Mouse (Mus musculus) forebrain, embryonic 11.5 days (tissue): ENCODE measurements around the gene Flvcr1. TPM values are rescaled to one million over a fixed set of nuclear protein-coding genes. Genes with fewer than 3 reads are reported as not detected.
A peak's percentile ranks its signal among the peaks of the same experiment; 100 is the strongest.

Experiments used
- ATAC-seq: fragments of 200-750 bp; cut with Nextera tagmentation; replicated peaks from 2 replicates; pipeline ENCODE4 v1.8.0; 2017; ENCODE audit warnings: moderate TSS enrichment; ENCODE audit not compliant: low FRiP score
- DNase-seq: peaks from one replicate; pipeline ENCODE4 v3.0.0-alpha.2; 2017; ENCODE audit warnings: low spot score
- H3K27ac ChIP-seq: fragments of 300-500 bp; sonication (generic); 2 replicates; pipeline ENCODE4 v1.5.1; 2014; ENCODE audit warnings: low read depth, low read length
- H3K27me3 ChIP-seq: fragments of 300-500 bp; sonication (generic); 2 replicates; pipeline ENCODE4 v1.6.1; 2014; ENCODE audit warnings: mild to moderate bottlenecking, low read length, mixed read lengths; ENCODE audit not compliant: control insufficient read depth, insufficient read depth
- H3K36me3 ChIP-seq: fragments of 300-500 bp; sonication (generic); 2 replicates; pipeline ENCODE4 v1.6.1; 2014; ENCODE audit warnings: mild to moderate bottlenecking, low read length, moderate library complexity, mixed read lengths; ENCODE audit not compliant: control insufficient read depth, insufficient read depth
- H3K4me1 ChIP-seq: fragments of 300-500 bp; sonication (generic); replicated peaks from 2 replicates; pipeline ENCODE4 v1.6.1; 2014; ENCODE audit warnings: low read length, mixed read lengths; ENCODE audit not compliant: control insufficient read depth, insufficient read depth
- H3K4me2 ChIP-seq: fragments of 300-500 bp; sonication (generic); 2 replicates; pipeline ENCODE4 v1.6.1; 2014; ENCODE audit warnings: low read depth, mild to moderate bottlenecking, low read length, moderate library complexity, mixed read lengths; ENCODE audit not compliant: severe bottlenecking
- H3K4me3 ChIP-seq: fragments of 300-500 bp; sonication (generic); 2 replicates; pipeline ENCODE4 v1.5.1; 2014; ENCODE audit warnings: low read depth, low read length
- H3K9ac ChIP-seq: fragments of 300-500 bp; sonication (generic); 2 replicates; pipeline ENCODE4 v1.6.1; 2014; ENCODE audit warnings: low read length
- H3K9me3 ChIP-seq: fragments of 300-500 bp; sonication (generic); 2 replicates; pipeline ENCODE4 v1.6.1; 2016; ENCODE audit warnings: low read length, mixed read lengths; ENCODE audit not compliant: control insufficient read depth
- WGBS: fragments of 180-500 bp; shearing (Covaris S2); extraction: QIAGEN DNeasy Blood & Tissue Kit; methylation state at CpG from one replicate; pipeline ENCODE4 v1.1.7; 2014; 5-methylcytosine and 5-hydroxymethylcytosine counted together
- polyA plus RNA-seq: library from polyadenylated mRNA; unstranded; fragments of >200 nt; fragmentation: Nextera tagmentation; extraction: Ambion mirVana; gene quantifications from 2 replicates; pipeline ENCODE4 v1.2.1, GENCODE M21; 2014

Flvcr1 gene
- polyA plus RNA-seq: 12.3 and 14.0 TPM in 2 replicates

DNA sequence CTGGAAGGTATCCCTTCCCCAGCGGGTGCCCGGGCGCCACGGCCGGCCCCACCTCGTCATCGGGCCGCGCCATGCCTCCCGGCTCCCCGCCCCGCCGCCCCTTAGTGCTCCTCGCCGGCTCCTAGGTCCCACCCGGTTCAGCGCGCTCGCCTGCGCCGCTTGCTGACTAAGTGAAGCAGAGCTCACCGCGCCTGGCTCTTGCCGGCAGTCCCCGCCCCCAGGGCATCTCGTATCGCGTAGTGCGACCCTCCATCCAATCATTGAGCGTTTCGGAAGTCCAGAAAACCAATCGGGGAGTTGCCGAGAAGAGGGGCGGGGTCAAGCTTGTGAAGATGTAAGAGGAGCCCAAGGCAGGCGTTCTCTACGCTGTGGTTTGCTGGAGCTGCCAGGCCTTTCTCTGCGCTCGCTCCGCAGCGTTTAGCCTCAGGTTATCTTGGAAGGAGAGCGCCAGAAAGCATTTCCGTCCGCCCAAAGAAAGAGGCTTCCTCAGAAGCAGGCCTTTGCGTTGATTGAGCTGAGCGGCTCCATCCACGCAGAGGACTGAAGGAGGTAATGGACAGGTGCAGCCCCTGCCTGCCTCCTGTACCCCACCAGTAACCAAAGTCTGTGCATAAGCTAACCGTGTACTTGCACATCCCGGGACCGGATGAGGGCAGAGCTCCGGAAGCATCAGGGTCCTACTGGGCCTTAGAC is at the start of gene Flvcr1:
Flvcr1 (minus strand) TSS at position 138 of the 693 bp plus-strand sequence.
- Histone ChIP-seq H3K36me3 (no peaks in the 10 kb centered on the region), H3K9me3 (no peaks in the 10 kb centered on the region), H3K9ac (peak within 1 kb of the TSS; percentile 89), H3K27me3 (no peaks in the 10 kb centered on the region), H3K27ac (peak within 1 kb of the TSS; percentile 91), H3K4me1 (peaks cover 5% of the 10 kb centered on the region; the same call in 1 of the 2 replicates), H3K4me3 (peak within 1 kb of the TSS; percentile 71), H3K4me2 (peak within 1 kb of the TSS; percentile 98)
- DNase-seq (peak; percentile 99), ATAC-seq (peak; percentile 99)
- WGBS: under 1% methylated on average over 50 of the region's 50 CpGs

DNA sequence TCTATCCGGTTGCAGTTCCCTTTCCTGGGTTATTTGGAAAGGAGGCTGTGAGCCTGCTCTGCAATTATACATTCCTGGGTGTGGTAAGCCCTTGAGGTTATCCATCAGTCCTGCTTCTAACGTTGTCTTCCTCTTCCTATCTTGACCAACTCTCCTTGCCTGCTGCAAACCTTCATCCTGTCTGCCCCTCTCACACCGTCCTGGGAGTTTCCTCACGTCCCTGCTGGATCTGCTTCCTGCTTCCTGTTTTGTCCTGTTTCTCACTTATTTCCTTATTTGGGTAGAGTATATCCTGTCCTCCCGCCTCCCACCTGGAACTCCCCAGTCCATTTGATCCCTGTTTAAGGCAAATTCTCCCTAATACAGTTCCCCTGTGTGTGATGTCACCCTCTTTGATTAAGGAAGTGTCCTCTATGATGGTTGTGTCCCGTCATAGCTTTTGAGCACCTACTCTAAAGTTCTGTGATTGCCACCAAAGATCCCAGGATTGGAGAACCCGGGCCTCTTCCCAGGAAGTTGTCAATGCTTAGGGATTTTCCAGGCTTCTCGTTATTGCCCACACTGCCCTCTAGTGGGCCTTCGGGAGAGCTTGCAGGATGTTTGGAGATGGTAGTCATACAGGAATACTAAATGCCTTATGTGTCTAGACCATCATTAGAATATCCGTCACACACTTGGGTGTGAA is 49.4 kb upstream of the Flvcr1 start:
- Histone ChIP-seq H3K4me1 (no peaks in the 10 kb centered on the region), H3K4me3 (no peak overlapping the region), H3K9ac (no peak overlapping the region), H3K27me3 (no peaks in the 10 kb centered on the region), H3K36me3 (peaks cover 9% of the 10 kb centered on the region; the same call in 1 of the 2 replicates), H3K4me2 (no peak overlapping the region; the same call in 1 of the 2 replicates), H3K9me3 (no peaks in the 10 kb centered on the region), H3K27ac (no peak overlapping the region)
- 72% methylated on average over 10 of the region's 10 CpGs for WGBS
- ATAC-seq (no peak), DNase-seq (peak; percentile 66)

- 92% methylated on average over 4 of the region's 4 CpGs for WGBS
- Histone ChIP-seq H3K4me3 (no peak overlapping the region), H3K27ac (no peak overlapping the region), H3K4me1 (no peaks in the 10 kb centered on the region), H3K36me3 (peaks cover 10% of the 10 kb centered on the region; the same call in 1 of the 2 replicates), H3K27me3 (no peaks in the 10 kb centered on the region), H3K9ac (no peak overlapping the region), H3K4me2 (no peak overlapping the region), H3K9me3 (no peaks in the 10 kb centered on the region)
- no peak for ATAC-seq
- no peak for DNase-seq
Measured at GRCm38 (mm10) chr1:191073486-191073885, 47.5 kb upstream of the Flvcr1 start.

- H3K9ac ChIP-seq: no peak overlapping the region
- H3K27ac ChIP-seq: no peak overlapping the region
- no peak for DNase-seq
- H3K36me3 ChIP-seq: peaks cover 10% of the 10 kb centered on the region; the same call in 1 of the 2 replicates
- H3K4me3 ChIP-seq: no peak overlapping the region
- no peaks in the 10 kb centered on the region for H3K4me1 ChIP-seq
- 84% methylated on average over 6 of the region's 6 CpGs for WGBS
- H3K9me3 ChIP-seq: no peaks in the 10 kb centered on the region
- no peak for ATAC-seq
- no peaks in the 10 kb centered on the region for H3K27me3 ChIP-seq
- H3K4me2 ChIP-seq: no peak overlapping the region
Measured at GRCm38 (mm10) chr1:191073001-191073400, 47.0 kb upstream of the Flvcr1 start.

DNA sequence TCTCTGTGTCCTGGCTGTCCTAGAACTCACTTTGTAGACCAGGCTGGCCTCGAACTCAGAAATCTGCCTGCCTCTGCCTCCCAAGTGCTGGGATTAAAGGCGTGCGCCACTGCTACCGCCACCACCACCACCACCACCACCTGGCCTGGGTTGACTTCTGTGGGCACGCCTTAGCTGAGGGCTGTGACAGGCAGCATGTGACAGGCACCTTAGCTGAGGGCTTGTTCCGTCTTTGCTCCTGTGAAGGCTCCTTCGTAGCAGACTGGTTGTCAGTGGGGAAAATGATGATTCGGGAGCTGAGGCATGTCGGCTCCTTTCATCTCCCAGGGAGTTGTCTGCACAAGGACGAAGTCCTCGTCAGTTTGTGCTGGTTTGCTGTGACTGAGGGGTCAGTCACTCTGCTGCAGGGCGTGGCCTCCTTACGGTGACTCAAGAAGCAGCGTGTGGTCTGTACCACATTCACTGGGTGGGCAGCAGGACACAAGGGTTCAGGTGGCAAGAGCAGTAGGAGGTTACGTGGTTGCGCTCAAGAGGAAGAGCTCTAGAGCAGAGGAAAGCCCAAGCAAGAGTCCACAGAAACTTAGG is 46.5 kb upstream of the Flvcr1 start:
- Histone ChIP-seq H3K4me2 (no peak overlapping the region), H3K27me3 (no peaks in the 10 kb centered on the region), H3K36me3 (peaks cover 10% of the 10 kb centered on the region; the same call in 1 of the 2 replicates), H3K9me3 (no peaks in the 10 kb centered on the region), H3K4me3 (no peak overlapping the region), H3K9ac (no peak overlapping the region), H3K4me1 (no peaks in the 10 kb centered on the region), H3K27ac (no peak overlapping the region)
- 94% methylated on average over 16 of the region's 16 CpGs for WGBS
- DNase-seq (no peak), ATAC-seq (no peak)

GRCm38 (mm10) chr1:191071613-191072012 is 45.7 kb upstream of the Flvcr1 start:
- ATAC-seq: no peak
- no peak for DNase-seq
- no peaks in the 10 kb centered on the region for H3K9me3 ChIP-seq
- H3K9ac ChIP-seq: no peak overlapping the region
- no peak overlapping the region for H3K4me2 ChIP-seq
- H3K4me3 ChIP-seq: no peak overlapping the region
- H3K27me3 ChIP-seq: no peaks in the 10 kb centered on the region
- 93% methylated on average over 6 of the region's 6 CpGs for WGBS
- no peak overlapping the region for H3K27ac ChIP-seq
- no peaks in the 10 kb centered on the region for H3K4me1 ChIP-seq
- peaks cover 10% of the 10 kb centered on the region; the same call in 1 of the 2 replicates for H3K36me3 ChIP-seq

- ATAC-seq (no peak), DNase-seq (no peak)
- no peak overlapping the region for H3K4me2 ChIP-seq
- peaks cover 10% of the 10 kb centered on the region; the same call in 1 of the 2 replicates for H3K36me3 ChIP-seq
- H3K4me1 ChIP-seq: no peaks in the 10 kb centered on the region
- H3K9ac ChIP-seq: no peak overlapping the region
- H3K9me3 ChIP-seq: no peaks in the 10 kb centered on the region
- WGBS: 85% methylated on average over 4 of the region's 4 CpGs
- no peak overlapping the region for H3K27ac ChIP-seq
- H3K27me3 ChIP-seq: no peaks in the 10 kb centered on the region
- no peak overlapping the region for H3K4me3 ChIP-seq
Measured at GRCm38 (mm10) chr1:191070259-191070658, 44.3 kb upstream of the Flvcr1 start.

- Histone ChIP-seq H3K27ac (no peak overlapping the region), H3K9ac (no peak overlapping the region), H3K4me3 (no peak overlapping the region), H3K27me3 (no peaks in the 10 kb centered on the region), H3K9me3 (no peaks in the 10 kb centered on the region), H3K4me1 (peaks cover 3% of the 10 kb centered on the region; the same call in 1 of the 2 replicates), H3K36me3 (peaks cover 10% of the 10 kb centered on the region; the same call in 1 of the 2 replicates), H3K4me2 (no peak overlapping the region)
- DNase-seq: no peak
- 83% methylated on average over 5 of the region's 5 CpGs for WGBS
- ATAC-seq: no peak
Measured at GRCm38 (mm10) chr1:191068377-191068776, 42.4 kb upstream of the Flvcr1 start.
